Mouse (Mus musculus) intestine, embryonic 14.5 days (tissue): ENCODE results near the gene Gm43518. TPM values are rescaled to one million over a fixed set of nuclear protein-coding genes. Genes with fewer than 3 reads are reported as not detected.

Source experiments
- ATAC-seq: fragments of 200-750 bp; cut with Nextera tagmentation; replicated peaks from 2 replicates; pipeline ENCODE4 v1.8.0; 2017; ENCODE audit warnings: low read depth, moderate number of reproducible peaks, moderate TSS enrichment, moderate library complexity; ENCODE audit not compliant: low FRiP score, low TSS enrichment
- DNase-seq: peaks from one replicate; pipeline ENCODE4 v3.0.0-alpha.2; 2018; ENCODE audit warnings: low spot score
- H3K27ac ChIP-seq: fragments of 300-500 bp; sonication (generic); 2 replicates; pipeline ENCODE4 v1.5.1; 2014; ENCODE audit warnings: low read depth, mild to moderate bottlenecking, control low read depth
- H3K27me3 ChIP-seq: fragments of 300-500 bp; sonication (generic); replicated peaks from 2 replicates; pipeline ENCODE4 v1.6.1; 2014; ENCODE audit warnings: low read length, control low read depth; ENCODE audit not compliant: control insufficient read depth, insufficient read depth
- H3K36me3 ChIP-seq: fragments of 300-500 bp; sonication (generic); 2 replicates; pipeline ENCODE4 v1.6.1; 2014; ENCODE audit warnings: low read length, control low read depth; ENCODE audit not compliant: control insufficient read depth, insufficient read depth
- H3K4me1 ChIP-seq: fragments of 300-500 bp; sonication (generic); replicated peaks from 2 replicates; pipeline ENCODE4 v1.6.1; 2014; ENCODE audit warnings: low read length, control low read depth, mixed read lengths; ENCODE audit not compliant: control insufficient read depth, insufficient read depth
- H3K4me2 ChIP-seq: fragments of 300-500 bp; sonication (generic); 2 replicates; pipeline ENCODE4 v1.6.1; 2014; ENCODE audit warnings: low read length
- H3K4me3 ChIP-seq: fragments of 300-500 bp; sonication (generic); 2 replicates; pipeline ENCODE4 v1.5.1; 2014; ENCODE audit warnings: low read depth, low read length, control low read depth, mixed read lengths
- H3K9ac ChIP-seq: fragments of 300-500 bp; sonication (generic); 2 replicates; pipeline ENCODE4 v1.6.1; 2014; ENCODE audit warnings: mild to moderate bottlenecking, low read length
- H3K9me3 ChIP-seq: fragments of 300-500 bp; sonication (generic); 2 replicates; pipeline ENCODE4 v1.6.1; 2016; ENCODE audit warnings: low read length, control low read depth; ENCODE audit not compliant: control insufficient read depth
- WGBS: fragments of 180-500 bp; shearing (Covaris S2); extraction: QIAGEN DNeasy Blood & Tissue Kit; methylation state at CpG from one replicate; pipeline ENCODE4 v1.1.7; 2014; 5-methylcytosine and 5-hydroxymethylcytosine counted together
- polyA plus RNA-seq: library from polyadenylated mRNA; unstranded; fragments of >200 nt; fragmentation: Nextera tagmentation; extraction: Ambion mirVana; gene quantifications from 2 replicates; pipeline ENCODE4 v1.2.1, GENCODE M21; 2014

The Gm43518 gene
- polyA plus RNA-seq, 1 experiment from 2014 or later = 2.3 TPM

GRCm38 (mm10) chr5:123946546-123946945, 19.3 kb downstream of the Gm43518 start:
- Histone ChIP-seq H3K27me3 (no peaks in the 10 kb centered on the region), H3K4me2 (no peak overlapping the region), H3K36me3 (no peaks in the 10 kb centered on the region), H3K9me3 (no peaks in the 10 kb centered on the region), H3K4me1 (no peaks in the 10 kb centered on the region; the same call in 1 of the 2 replicates), H3K4me3 (no peak overlapping the region), H3K27ac (no peak overlapping the region), H3K9ac (no peak overlapping the region)
- 59% methylated on average over 4 of the region's 4 CpGs for WGBS
- ATAC-seq (no peak), DNase-seq (no peak)

GRCm38 (mm10) chr5:123947041-123947761, 20.0 kb downstream of the Gm43518 start:
- H3K9me3 ChIP-seq = no peaks in the 10 kb centered on the region
- peak; percentile 62 for DNase-seq
- H3K27ac ChIP-seq = no peak overlapping the region

GRCm38 (mm10) chr5:123952365-123953045, 25.3 kb downstream of the Gm43518 start:
- H3K4me1 ChIP-seq = no peaks in the 10 kb centered on the region
- 62% methylated on average over 5 of the region's 5 CpGs for WGBS
- DNase-seq (no peak), ATAC-seq (no peak)
- no peaks in the 10 kb centered on the region for H3K9me3 ChIP-seq
- no peaks in the 10 kb centered on the region for H3K36me3 ChIP-seq
- no peak overlapping the region for H3K4me2 ChIP-seq
- H3K4me3 ChIP-seq = no peak overlapping the region
- no peaks in the 10 kb centered on the region for H3K27me3 ChIP-seq
- H3K9ac ChIP-seq = no peak overlapping the region
- H3K27ac ChIP-seq = no peak overlapping the region

More at GRCm38 (mm10) chr5:123947041-123947761, 20.0 kb downstream of the Gm43518 start:
- H3K4me1 ChIP-seq = no peaks in the 10 kb centered on the region; the same call in 1 of the 2 replicates
- H3K36me3 ChIP-seq = no peaks in the 10 kb centered on the region
- no peak overlapping the region for H3K4me3 ChIP-seq
- ATAC-seq = no peak
- no peak overlapping the region for H3K4me2 ChIP-seq
- H3K27me3 ChIP-seq = no peaks in the 10 kb centered on the region
- H3K9ac ChIP-seq = no peak overlapping the region
- 48% methylated on average over 7 of the region's 7 CpGs for WGBS

- Histone ChIP-seq H3K4me1 (no peaks in the 10 kb centered on the region), H3K4me2 (no peak overlapping the region), H3K36me3 (no peaks in the 10 kb centered on the region), H3K27me3 (no peaks in the 10 kb centered on the region), H3K4me3 (no peak overlapping the region), H3K27ac (no peak overlapping the region), H3K9ac (no peak overlapping the region), H3K9me3 (no peaks in the 10 kb centered on the region)
- 93% methylated on average over 8 of the region's 8 CpGs for WGBS
- DNase-seq (no peak), ATAC-seq (no peak)
These were observed 30.0 kb downstream of the Gm43518 start for GRCm38 (mm10) chr5:123957213-123957612.

- Histone ChIP-seq H3K9ac (no peak overlapping the region), H3K4me2 (no peak overlapping the region), H3K4me1 (no peaks in the 10 kb centered on the region), H3K27me3 (no peaks in the 10 kb centered on the region), H3K36me3 (no peaks in the 10 kb centered on the region), H3K4me3 (no peak overlapping the region), H3K27ac (no peak overlapping the region), H3K9me3 (no peaks in the 10 kb centered on the region)
- ATAC-seq (no peak), DNase-seq (no peak)
- WGBS = 57% methylated on average over 3 of the region's 3 CpGs
These were observed 31.8 kb downstream of the Gm43518 start for GRCm38 (mm10) chr5:123959018-123959417.

GRCm38 (mm10) chr5:123960129-123960528, 32.9 kb downstream of the Gm43518 start:
- Histone ChIP-seq H3K36me3 (no peaks in the 10 kb centered on the region), H3K4me1 (no peaks in the 10 kb centered on the region), H3K9me3 (no peaks in the 10 kb centered on the region), H3K4me2 (no peak overlapping the region), H3K9ac (no peak overlapping the region), H3K4me3 (no peak overlapping the region), H3K27me3 (no peaks in the 10 kb centered on the region), H3K27ac (no peak overlapping the region)
- no peak for DNase-seq
- 60% methylated on average over 8 of the region's 8 CpGs for WGBS
- ATAC-seq = no peak

- H3K4me2 ChIP-seq = no peak overlapping the region
- no peak for DNase-seq
- no peak for ATAC-seq
- no peaks in the 10 kb centered on the region for H3K9me3 ChIP-seq
- no peak overlapping the region for H3K4me3 ChIP-seq
- WGBS = 79% methylated on average over 12 of the region's 12 CpGs
- H3K36me3 ChIP-seq = no peaks in the 10 kb centered on the region
- no peaks in the 10 kb centered on the region for H3K27me3 ChIP-seq
- H3K27ac ChIP-seq = no peak overlapping the region
- H3K4me1 ChIP-seq = no peaks in the 10 kb centered on the region
- H3K9ac ChIP-seq = no peak overlapping the region
These were observed 33.8 kb downstream of the Gm43518 start for GRCm38 (mm10) chr5:123961046-123961445.

GRCm38 (mm10) chr5:123964208-123964607, 37.0 kb downstream of the Gm43518 start:
- Histone ChIP-seq H3K4me3 (no peak overlapping the region), H3K9ac (no peak overlapping the region), H3K36me3 (no peaks in the 10 kb centered on the region), H3K27ac (no peak overlapping the region), H3K27me3 (no peaks in the 10 kb centered on the region), H3K9me3 (no peaks in the 10 kb centered on the region), H3K4me2 (no peak overlapping the region), H3K4me1 (no peaks in the 10 kb centered on the region)
- WGBS = 89% methylated on average over 4 of the region's 4 CpGs
- DNase-seq (no peak), ATAC-seq (no peak)

- H3K27me3 ChIP-seq = no peaks in the 10 kb centered on the region
- no peak for DNase-seq
- WGBS = 73% methylated on average over 2 of the region's 2 CpGs
- no peaks in the 10 kb centered on the region for H3K36me3 ChIP-seq
- H3K4me2 ChIP-seq = no peak overlapping the region
- no peak overlapping the region for H3K27ac ChIP-seq
- H3K4me1 ChIP-seq = no peaks in the 10 kb centered on the region
- ATAC-seq = no peak
- no peak overlapping the region for H3K4me3 ChIP-seq
- H3K9me3 ChIP-seq = no peaks in the 10 kb centered on the region
- no peak overlapping the region for H3K9ac ChIP-seq
These were observed 39.5 kb downstream of the Gm43518 start for GRCm38 (mm10) chr5:123966759-123967158.
